Mouse (Mus musculus) frontal cortex, postnatal 14 days (tissue): ENCODE measurements around the gene Zfpl1.

Experiments used
- DNase-seq, 2 experiments: peaks; one replicate each; pipeline ENCODE4 v3.0.0; 2022; ENCODE audit warnings: low spot score in 2 of 2

Gene Zfpl1

GRCm38 (mm10) chr19:6101186-6101585 lies 16.4 kb upstream of the Zfpl1 start:
- DNase-seq: no peak

GRCm38 (mm10) chr19:6097847-6098246 lies 13.1 kb upstream of the Zfpl1 start:
- DNase-seq: no peak

GRCm38 (mm10) chr19:6094119-6094518 lies 9.4 kb upstream of the Zfpl1 start, which contains the start of gene AC131692.1:
Gene AC131692.1 (plus strand): TSS chr19:6094419.
- DNase-seq: no peak

GRCm38 (mm10) chr19:6088841-6089240 lies 4.1 kb upstream of the Zfpl1 start:
- no peak for DNase-seq

GRCm38 (mm10) chr19:6085417-6085879 lies 692 bp upstream of the Zfpl1 start:
- no peak for DNase-seq

- no peak for DNase-seq
These were observed 2.6 kb downstream of the Zfpl1 start, which contains the start of gene Gm28374 for GRCm38 (mm10) chr19:6082156-6082555. Gene Gm28374 (minus strand): TSS chr19:6082256.

GRCm38 (mm10) chr19:6079983-6080480 lies 4.7 kb downstream of the Zfpl1 start, which contains the start of gene Tmem262:
Gene Tmem262 (plus strand): TSS chr19:6080033.
- no peak for DNase-seq

- DNase-seq: peak; percentile 71 to 73
These were observed 8.0 kb downstream of the Zfpl1 start, which contains the start of gene Vps51 for GRCm38 (mm10) chr19:6076564-6077393. Gene Vps51 (minus strand): TSS chr19:6077231.

- DNase-seq: no peak
These were observed 10.9 kb downstream of the Zfpl1 start for GRCm38 (mm10) chr19:6073889-6074288.

GRCm38 (mm10) chr19:6071261-6071660 lies 13.5 kb downstream of the Zfpl1 start:
- DNase-seq: no peak

GRCm38 (mm10) chr19:6070571-6071250 lies 14.0 kb downstream of the Zfpl1 start:
- no peak for DNase-seq

- DNase-seq: no peak
These were observed 14.9 kb downstream of the Zfpl1 start for GRCm38 (mm10) chr19:6069851-6070250.

- DNase-seq: no peak
These were observed 15.8 kb downstream of the Zfpl1 start for GRCm38 (mm10) chr19:6068951-6069350.

GRCm38 (mm10) chr19:6067724-6068415 lies 16.9 kb downstream of the Zfpl1 start, which contains the start of gene Tm7sf2:
Gene Tm7sf2 (minus strand): TSS chr19:6068373.
- peak; percentile 81 to 85 for DNase-seq

- peak; percentile 76 to 77 for DNase-seq
These were observed 17.6 kb downstream of the Zfpl1 start for GRCm38 (mm10) chr19:6067011-6067723.

- DNase-seq: no peak
These were observed 18.2 kb downstream of the Zfpl1 start for GRCm38 (mm10) chr19:6066571-6066970.

- DNase-seq: no peak
These were observed 21.7 kb downstream of the Zfpl1 start for GRCm38 (mm10) chr19:6063081-6063480.

- no peak for DNase-seq
These were observed 22.3 kb downstream of the Zfpl1 start for GRCm38 (mm10) chr19:6062418-6062817.

- DNase-seq: no peak
These were observed 23.0 kb downstream of the Zfpl1 start for GRCm38 (mm10) chr19:6061641-6062302.

- peak; percentile 89 to 93 for DNase-seq
These were observed 23.7 kb downstream of the Zfpl1 start, which contains the start of gene Znhit2 for GRCm38 (mm10) chr19:6061021-6061533. Gene Znhit2 (plus strand): TSS chr19:6061192.
